Mouse (Mus musculus): ENCODE measurements around the gene Sf3a1. TPM values are rescaled to one million over a fixed set of nuclear protein-coding genes. Genes with fewer than 3 reads are reported as not detected.

The Sf3a1 gene
- total RNA-seq, 2 experiments from 2014 or later, result 24.8 to 42.4 TPM

DNA sequence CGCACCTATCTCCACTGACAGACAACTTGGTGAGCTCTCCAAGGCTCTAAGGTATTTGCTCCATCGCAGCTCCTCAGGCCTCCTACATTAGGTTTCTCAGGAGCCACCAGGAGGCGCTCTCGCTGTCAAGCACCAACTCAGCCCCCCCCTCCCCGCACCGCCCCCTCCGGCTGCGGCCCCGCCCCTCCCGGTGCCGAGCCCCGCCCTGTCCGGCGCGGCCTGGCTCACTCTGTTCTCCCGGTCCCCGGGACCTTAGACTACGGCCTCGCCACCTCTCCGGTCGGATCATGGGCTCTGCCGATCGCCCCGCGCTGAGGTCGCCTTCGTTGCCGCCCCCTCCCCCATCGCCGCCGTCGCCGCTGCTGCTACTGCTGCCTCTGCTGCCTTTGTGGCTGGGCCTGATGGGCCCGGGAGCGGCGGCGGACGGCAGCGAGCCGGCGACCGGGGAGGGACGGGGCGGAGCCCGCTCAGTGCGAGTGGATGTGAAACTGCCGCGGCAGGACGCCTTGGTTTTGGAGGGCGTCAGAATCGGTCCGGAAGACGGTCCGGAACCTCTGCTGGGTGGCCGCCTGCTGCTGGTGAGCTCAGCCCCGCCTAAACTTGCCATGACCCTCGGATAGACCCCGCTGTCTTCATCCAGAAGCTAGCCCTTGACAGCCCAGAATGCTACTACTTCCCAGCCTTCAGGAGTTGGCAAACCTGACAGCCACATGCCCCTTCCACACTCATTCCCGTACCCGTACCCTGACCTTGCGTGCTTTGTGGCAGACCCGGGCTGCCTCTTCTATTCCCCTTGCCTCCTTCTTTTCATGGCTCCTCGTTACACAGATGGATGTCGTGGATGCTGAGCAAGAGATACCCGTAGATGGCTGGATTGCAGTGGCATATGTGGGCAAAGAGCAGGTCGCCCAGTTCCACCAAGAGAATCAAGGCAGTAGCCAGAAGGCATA lies 24.9 kb upstream of the Sf3a1 start, which contains the start of gene Rnf215:
Gene Rnf215 (plus strand): TSS at position 217 of the 950 bp plus-strand sequence.
- peak; percentile 93 for ATAC-seq (ENCODE audit: poor library complexity, severe bottlenecking)

GRCm38 (mm10) chr11:4138964-4139363 lies 21.2 kb upstream of the Sf3a1 start:
- no peak for ATAC-seq (ENCODE audit: poor library complexity, severe bottlenecking)

DNA sequence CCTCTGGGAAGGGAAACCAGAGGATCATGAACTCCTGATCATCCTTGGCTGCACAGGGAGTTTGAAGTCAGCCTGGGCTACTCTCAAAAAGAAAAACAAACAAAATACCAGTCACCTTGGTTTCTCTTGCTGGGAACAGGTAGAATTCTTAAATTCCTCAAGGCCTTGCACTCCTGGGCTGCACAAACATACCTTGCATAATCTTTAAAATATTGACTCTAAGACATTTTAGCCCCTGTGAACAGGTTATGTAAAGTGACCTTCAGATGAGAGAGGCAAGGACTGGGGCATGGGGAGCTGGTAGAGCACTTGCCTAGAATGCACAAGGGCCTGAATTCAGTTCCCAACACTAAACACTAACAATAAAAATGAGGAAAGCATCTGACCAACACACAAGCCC lies 18.6 kb upstream of the Sf3a1 start:
- ATAC-seq (ENCODE audit: poor library complexity, severe bottlenecking), result no peak

DNA sequence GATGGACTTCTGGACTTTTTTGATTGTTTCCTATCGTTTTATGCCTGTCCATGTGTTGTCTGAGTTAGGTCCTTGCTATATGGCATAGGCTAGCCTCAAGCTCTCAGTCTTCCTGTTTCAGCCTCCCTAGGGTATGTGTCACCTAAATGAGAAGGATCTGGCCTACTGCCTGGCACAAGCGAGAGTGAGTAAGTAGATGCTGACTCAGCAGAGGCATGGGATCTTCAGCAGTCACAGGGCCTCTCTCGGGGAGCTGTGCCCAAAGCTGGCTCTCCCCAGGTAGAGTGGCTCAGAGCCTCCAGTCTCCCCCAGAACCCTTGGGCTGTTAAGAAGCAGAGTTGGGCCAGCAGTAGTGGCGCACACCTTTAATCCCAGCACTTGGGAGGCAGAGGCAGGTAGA lies 17.8 kb upstream of the Sf3a1 start:
- no peak for ATAC-seq (ENCODE audit: poor library complexity, severe bottlenecking)

DNA sequence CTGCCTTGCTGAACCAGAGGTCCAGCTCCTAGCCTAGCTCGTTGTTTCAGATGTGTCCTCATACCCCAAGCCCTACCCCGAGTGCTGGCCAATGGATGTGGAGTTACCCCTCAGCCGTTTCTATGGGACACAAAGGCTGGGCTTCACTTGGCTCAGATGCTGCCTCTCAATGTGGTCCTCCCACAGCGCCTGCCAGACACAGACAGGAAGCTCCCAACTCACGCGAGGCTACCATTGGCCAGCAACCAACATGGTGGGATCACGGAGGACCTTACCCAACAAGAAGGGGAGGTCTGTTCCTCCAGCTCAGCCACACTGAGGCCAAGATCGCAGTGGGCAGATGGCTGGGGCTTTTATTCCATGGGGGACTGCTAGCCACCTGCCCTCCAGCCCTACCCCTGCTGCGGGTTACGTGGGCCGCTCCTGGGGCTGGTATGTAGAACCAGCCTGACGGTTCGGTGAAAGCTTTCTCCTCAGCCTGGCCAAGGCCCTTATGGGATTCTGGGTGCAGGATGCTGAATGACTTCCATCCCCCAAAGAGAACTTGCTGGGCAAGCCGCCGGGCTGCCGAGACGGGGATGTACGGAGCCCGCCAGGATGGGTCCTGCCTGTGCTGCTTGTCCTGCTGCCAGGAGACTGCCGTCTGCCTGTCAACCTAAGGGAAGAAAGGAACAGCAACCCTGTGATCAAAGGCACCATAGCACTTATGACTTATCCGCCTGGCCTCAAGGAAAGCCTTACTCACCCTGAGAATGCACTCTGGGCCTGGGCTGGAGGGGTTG lies 16.7 kb upstream of the Sf3a1 start:
- ATAC-seq (ENCODE audit: poor library complexity, severe bottlenecking), result no peak

DNA sequence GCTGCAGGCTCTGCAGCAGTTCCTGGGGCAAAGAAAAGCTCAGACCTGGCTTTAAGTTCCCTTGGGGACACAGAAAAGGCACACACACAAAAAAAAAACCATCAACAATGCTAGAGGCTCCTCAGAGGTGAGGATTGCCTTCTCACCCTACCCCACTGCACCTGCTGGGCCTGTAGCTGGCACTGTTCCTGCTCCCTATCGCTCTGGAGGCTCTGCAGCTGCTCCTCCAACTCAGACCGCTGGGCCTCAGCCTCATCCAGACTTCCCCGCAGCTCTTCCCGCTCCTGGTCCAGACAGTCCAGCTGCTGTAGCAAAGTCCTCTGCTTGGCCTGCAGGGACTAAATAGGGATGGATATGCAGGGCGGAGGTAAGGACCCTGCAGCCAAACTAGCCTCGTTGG lies 13.8 kb upstream of the Sf3a1 start:
- ATAC-seq (ENCODE audit: poor library complexity, severe bottlenecking), result no peak

GRCm38 (mm10) chr11:4147098-4147497 lies 13.1 kb upstream of the Sf3a1 start:
- ATAC-seq (ENCODE audit: poor library complexity, severe bottlenecking), result no peak

DNA sequence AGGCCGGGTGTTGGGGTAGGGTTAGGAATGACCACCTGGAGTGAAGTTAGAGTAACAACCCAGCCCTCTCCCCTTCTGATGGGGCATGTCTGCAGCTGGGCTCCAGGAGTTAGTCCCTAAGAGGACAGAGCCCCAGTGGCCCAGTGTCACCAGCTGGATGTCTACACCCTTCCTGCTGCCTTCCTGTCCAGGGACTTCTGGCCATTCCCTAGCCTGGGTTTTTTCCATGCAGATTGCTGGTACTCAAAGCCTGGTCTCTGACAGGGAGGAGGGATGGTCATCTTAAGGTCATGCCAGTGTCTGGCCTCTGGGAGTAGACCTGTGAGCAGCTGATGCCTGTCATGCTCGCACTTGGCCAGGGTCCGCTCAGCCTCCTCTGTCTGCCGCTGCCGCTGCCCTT lies 12.0 kb upstream of the Sf3a1 start:
- ATAC-seq (ENCODE audit: poor library complexity, severe bottlenecking), result no peak

DNA sequence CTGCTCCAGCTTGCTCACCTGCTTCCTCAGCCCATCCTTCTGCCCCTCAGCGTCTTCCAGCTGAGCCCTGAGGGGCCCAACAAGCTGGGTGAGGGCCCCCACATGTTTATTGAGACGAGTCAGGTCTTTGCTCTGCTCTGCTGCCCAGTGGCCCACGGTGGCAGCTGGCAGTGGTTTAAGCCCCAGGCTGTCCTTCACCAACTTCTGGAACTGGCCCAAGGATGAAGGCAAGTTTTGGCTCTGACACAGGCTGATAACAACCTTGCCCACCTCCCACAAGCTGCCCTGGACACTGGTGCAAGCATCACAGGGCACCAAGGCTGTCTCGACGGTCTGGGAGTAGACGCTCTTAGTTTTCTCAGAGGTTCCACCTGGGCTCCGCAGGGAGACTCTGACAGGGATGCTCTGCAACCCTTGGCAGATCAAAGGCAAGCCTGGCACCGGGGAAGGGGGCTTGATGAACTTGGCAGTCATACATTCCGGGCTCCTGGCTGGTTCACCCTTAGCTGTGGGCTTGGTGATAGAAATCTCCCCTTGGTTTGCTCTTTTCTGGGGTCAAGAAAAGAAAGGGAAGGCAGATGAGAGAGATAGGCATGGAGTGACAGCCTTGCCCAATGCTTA lies 11.5 kb upstream of the Sf3a1 start:
- ATAC-seq (ENCODE audit: poor library complexity, severe bottlenecking), result no peak

DNA sequence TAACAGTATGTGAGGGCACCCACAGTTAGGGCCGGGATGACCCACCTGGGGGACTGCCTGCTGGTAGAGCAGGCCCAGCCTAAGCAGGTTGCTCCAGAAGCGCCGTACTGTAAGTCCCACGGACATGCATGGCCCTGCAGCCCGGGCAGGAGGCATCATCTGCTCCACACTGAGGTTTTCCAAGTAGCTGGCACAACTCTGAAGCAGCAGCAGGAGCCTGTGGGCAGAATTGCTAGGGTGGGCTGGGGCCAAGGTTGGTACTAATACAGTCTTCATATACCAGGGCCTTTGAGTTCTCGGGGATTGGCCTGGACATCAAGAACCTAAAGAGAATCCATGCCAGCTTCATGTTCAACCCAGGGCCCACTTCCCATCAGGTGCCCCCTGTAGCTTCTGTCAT lies 10.3 kb upstream of the Sf3a1 start:
- no peak for ATAC-seq (ENCODE audit: poor library complexity, severe bottlenecking)

DNA sequence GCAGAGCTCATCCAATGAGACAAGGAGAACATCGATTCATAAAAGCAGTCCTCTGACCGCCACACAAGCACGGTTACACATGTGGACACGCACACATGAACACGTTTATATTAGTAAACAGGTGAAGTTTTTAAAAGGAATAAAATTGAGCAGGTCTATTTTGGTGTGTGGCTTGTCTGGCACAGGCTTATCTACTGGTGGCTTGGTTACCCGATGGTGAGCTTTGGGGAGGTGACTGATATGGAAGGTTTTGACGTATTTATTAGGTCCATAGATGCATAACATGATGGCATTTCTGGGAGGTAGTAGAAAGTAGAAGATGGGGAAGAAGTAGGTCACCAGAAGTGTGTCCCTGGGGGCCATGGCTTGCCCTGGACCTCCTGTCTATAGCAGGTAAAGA lies 6.5 kb upstream of the Sf3a1 start:
- no peak for ATAC-seq (ENCODE audit: poor library complexity, severe bottlenecking)

DNA sequence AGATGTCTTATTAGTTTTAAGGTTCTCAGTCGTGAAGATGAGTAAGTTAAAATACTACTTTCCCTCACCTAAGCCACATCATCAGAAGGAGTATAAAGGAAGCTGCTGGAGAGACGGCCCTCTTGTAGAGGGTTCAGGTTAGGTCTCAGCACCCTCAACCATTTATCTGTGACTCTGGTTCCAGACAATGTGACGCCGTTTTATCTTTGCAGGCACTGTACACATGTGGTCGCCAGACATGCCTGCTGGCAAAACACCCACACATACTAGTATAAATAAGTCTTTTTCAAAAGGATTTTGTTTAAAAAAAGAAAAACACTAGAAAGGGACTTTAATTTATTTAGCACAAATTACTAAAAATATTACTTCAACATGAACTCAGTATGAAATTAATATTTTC lies 4.5 kb upstream of the Sf3a1 start:
- ATAC-seq (ENCODE audit: poor library complexity, severe bottlenecking), result no peak

DNA sequence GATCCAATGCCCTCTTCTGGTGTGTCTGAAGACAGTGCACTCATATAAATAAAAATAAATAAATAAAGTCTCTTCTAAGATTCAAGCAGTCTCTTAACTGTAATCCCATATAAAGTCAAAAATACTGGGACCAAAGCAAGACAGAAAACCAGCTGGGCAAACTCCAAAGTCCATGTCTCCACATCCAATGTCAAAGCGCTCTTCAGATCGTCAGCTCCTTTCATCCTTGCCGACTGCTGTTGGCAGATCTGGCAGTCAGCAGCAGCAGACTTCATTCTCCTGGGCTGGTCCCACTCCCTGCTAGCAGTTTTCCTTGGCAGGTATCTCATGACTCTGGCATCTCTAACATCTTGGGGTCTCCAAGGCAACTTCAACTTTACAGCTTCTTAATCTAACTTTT lies 1.5 kb upstream of the Sf3a1 start:
- ATAC-seq (ENCODE audit: poor library complexity, severe bottlenecking), result no peak

- no peak for ATAC-seq (ENCODE audit: poor library complexity, severe bottlenecking)
Observed at GRCm38 (mm10) chr11:4160758-4161480, 769 bp downstream of the Sf3a1 start.

GRCm38 (mm10) chr11:4164701-4165100 lies 4.6 kb downstream of the Sf3a1 start:
- ATAC-seq (ENCODE audit: poor library complexity, severe bottlenecking), result no peak

GRCm38 (mm10) chr11:4166467-4167090 lies 6.4 kb downstream of the Sf3a1 start:
- ATAC-seq (ENCODE audit: poor library complexity, severe bottlenecking), result no peak

DNA sequence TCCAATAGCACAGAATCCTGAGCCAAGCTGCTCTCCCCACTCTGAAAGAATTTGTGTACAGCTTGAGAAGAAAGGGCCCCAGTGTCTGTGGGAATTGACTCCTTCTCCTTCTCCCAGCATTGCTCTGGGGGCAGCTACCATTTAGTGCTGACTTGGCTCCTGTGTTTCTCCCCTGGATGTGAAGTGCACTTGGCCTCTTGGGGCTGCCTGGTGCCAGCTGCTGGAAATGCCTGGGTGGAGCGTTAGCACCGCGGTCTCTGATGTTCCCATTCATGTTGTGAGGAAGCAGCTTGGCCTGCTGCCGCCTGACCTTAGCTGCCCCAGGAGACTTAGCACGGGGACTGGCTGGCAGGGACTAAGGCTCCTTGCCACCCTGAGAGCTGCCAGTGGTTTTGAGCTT lies 14.4 kb downstream of the Sf3a1 start:
- no peak for ATAC-seq (ENCODE audit: poor library complexity, severe bottlenecking)

DNA sequence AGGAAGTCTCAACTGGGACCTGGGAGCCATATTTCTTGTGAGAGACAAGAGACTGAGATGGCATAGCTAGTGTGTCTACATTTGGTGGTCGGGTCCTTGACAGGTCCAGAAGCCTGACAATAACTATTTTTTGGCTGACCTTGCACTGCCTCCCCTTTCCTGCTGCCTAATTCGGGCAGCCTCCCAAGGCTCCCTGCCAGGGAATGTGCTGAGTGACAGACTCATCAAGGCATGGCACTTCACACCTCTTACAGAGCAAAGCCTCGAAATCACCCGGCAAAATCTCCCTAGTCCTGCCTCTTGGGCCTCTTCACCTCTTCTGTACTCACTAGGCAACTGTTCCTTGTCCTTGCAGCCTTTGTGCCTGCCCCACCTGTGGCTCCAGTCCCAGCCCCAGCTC lies 17.6 kb downstream of the Sf3a1 start:
- ATAC-seq (ENCODE audit: poor library complexity, severe bottlenecking), result no peak

GRCm38 (mm10) chr11:4182061-4182460 lies 21.9 kb downstream of the Sf3a1 start:
- no peak for ATAC-seq (ENCODE audit: poor library complexity, severe bottlenecking)

DNA sequence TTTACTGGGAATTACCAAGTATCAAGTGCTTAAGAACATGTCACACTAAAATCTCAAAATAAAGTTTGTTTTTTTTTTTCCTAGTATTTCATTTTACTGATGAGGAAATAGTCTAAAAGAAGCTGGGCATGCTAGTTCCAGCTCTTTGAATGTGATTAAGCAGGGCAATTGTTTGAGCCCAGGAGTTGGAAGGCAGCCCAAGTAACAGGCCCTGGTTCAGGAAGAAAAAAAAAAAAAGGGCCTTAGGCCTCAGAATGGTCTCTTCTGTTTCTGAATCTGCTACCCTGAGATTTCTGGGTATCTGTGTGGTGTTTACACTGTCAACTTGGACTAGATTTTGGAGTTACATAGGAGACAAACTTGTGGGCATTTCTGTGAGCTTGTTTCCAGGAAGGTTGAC lies 23.4 kb downstream of the Sf3a1 start:
- no peak for ATAC-seq (ENCODE audit: poor library complexity, severe bottlenecking)

All from megakaryocyte, adult 5-6 weeks (primary cell).